Mouse (Mus musculus) heart, embryonic 11.5 days (tissue): ENCODE measurements at regions not wholly inside any gene's neighbourhood (a gene's known extent, or its start where the extent isn't known, plus 50 kb on each side); places are given as distances from the start of the nearest gene placed in this dataset.
"Not testable (repeated sequence)": the region's sequence is repeated elsewhere in the genome, so short reads cannot be mapped to it uniquely, and the experiment has no call there.

Experiments
- ATAC-seq: fragments of 200-750 bp; cut with Nextera tagmentation; replicated peaks from 2 replicates; pipeline ENCODE4 v1.8.0; 2017; ENCODE audit warnings: moderate library complexity; ENCODE audit not compliant: insufficient number of reproducible peaks, low FRiP score, low TSS enrichment
- H3K27ac ChIP-seq: fragments of 300-500 bp; sonication (generic); 2 replicates; pipeline ENCODE4 v1.5.1; 2014; ENCODE audit warnings: mild to moderate bottlenecking, low read depth, low read length
- H3K27me3 ChIP-seq: fragments of 300-500 bp; sonication (generic); 2 replicates; pipeline ENCODE4 v1.6.1; 2014; ENCODE audit warnings: mild to moderate bottlenecking, low read length, mixed read lengths; ENCODE audit not compliant: control insufficient read depth, insufficient read depth
- H3K36me3 ChIP-seq: fragments of 300-500 bp; sonication (generic); 2 replicates; pipeline ENCODE4 v1.6.1; 2014; ENCODE audit warnings: mild to moderate bottlenecking, low read length, moderate library complexity, mixed read lengths; ENCODE audit not compliant: control insufficient read depth, insufficient read depth
- H3K4me1 ChIP-seq: fragments of 300-500 bp; sonication (generic); 2 replicates; pipeline ENCODE4 v1.6.1; 2014; ENCODE audit warnings: low read length; ENCODE audit not compliant: control insufficient read depth, insufficient read depth
- H3K4me2 ChIP-seq: fragments of 300-500 bp; sonication (generic); 2 replicates; pipeline ENCODE4 v1.6.1; 2014; ENCODE audit warnings: mild to moderate bottlenecking, moderate library complexity
- H3K4me3 ChIP-seq: fragments of 300-500 bp; sonication (generic); 2 replicates; pipeline ENCODE4 v1.5.1; 2014; ENCODE audit warnings: low read depth, low read length
- H3K9ac ChIP-seq: fragments of 300-500 bp; sonication (generic); 2 replicates; pipeline ENCODE4 v1.6.1; 2014; ENCODE audit warnings: mild to moderate bottlenecking, low read depth, low read length, moderate library complexity
- H3K9me3 ChIP-seq: fragments of 300-500 bp; sonication (generic); replicated peaks from 2 replicates; pipeline ENCODE4 v1.6.1; 2016; ENCODE audit warnings: low read length; ENCODE audit not compliant: control insufficient read depth
- WGBS: fragments of 180-500 bp; shearing (Covaris S2); extraction: QIAGEN DNeasy Blood & Tissue Kit; methylation state at CpG from one replicate; pipeline ENCODE4 v1.1.7; 2014; ENCODE audit not compliant: insufficient replicate concordance; 5-methylcytosine and 5-hydroxymethylcytosine counted together

DNA sequence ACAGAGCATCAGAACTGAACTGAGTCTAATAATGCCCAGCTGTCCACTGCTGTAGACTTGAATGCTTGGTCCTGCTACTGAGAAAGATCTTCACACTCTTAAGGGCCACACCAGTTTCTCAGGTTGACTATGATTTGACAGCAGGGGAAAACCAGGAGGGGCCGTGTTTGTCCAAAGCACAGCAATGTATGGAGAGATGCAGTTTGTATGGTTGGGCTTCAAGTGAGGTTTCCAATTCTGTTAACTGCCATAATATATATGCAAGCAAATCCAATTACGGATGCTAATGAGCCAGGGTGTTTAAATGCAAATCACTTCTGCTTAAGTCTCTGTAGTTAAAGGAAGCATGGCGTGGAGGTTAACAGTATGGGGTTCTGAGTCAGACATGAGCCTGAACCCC lies 157.2 kb upstream of the 1700056E22Rik start:
- ATAC-seq, result no peak
- Histone ChIP-seq H3K4me2 (no peak overlapping the region), H3K9ac (no peak overlapping the region), H3K4me3 (no peak overlapping the region), H3K36me3 (no peaks in the 10 kb centered on the region), H3K27me3 (no peaks in the 10 kb centered on the region), H3K27ac (no peak overlapping the region), H3K4me1 (peaks cover 5% of the 10 kb centered on the region), H3K9me3 (no peaks in the 10 kb centered on the region)
- WGBS, result 73% methylated on average over 3 of the region's 3 CpGs

DNA sequence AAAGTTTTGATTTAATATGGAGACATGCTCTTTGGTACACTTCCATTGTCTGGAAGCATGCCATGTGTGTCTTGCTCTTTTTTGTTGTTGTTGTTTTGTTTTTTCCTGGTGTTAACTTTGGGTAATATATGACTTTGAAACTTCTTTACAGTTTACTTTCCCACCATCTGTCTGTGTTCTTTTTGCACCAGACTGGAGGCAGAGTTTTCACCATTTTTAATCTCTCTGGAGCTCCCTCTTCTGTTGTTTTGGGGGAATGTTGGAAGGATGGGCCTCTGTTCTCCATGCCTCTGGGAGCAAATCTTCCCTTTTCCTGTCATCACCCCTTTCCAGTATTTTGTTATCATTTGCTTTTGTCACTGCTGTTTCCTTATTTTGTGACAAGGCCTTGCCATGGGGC lies 153.5 kb upstream of the 1700056E22Rik start:
- H3K9me3 ChIP-seq, result no peaks in the 10 kb centered on the region
- H3K27ac ChIP-seq, result no peak overlapping the region
- H3K36me3 ChIP-seq, result no peaks in the 10 kb centered on the region
- H3K27me3 ChIP-seq, result no peaks in the 10 kb centered on the region
- H3K4me3 ChIP-seq, result no peak overlapping the region
- no peak overlapping the region for H3K9ac ChIP-seq
- H3K4me1 ChIP-seq, result no peaks in the 10 kb centered on the region
- no peak overlapping the region for H3K4me2 ChIP-seq
- no peak for ATAC-seq

DNA sequence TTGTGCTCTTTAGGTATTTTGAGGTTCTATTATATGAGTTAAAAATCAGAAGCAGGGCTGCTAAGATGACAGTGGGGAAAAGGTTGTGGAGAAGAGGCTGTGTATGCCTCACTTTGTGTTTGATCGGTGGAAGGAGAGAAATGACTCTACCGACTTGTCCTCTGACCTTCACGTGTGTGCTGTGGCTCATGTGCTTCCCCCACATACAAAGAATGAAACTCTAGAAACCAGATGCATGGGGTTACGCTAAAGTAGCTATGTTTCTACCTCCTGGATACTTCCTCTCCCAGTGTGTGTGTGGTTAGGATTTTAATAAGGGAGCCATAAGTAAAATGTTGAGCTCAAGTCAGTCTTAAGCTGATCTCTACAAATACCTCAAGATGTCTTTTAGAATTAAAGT lies 148.1 kb upstream of the 1700056E22Rik start:
- H3K27ac ChIP-seq, result no peak overlapping the region
- no peak for ATAC-seq
- no peaks in the 10 kb centered on the region for H3K27me3 ChIP-seq
- H3K9me3 ChIP-seq, result no peaks in the 10 kb centered on the region
- 87% methylated on average over 4 of the region's 4 CpGs for WGBS
- H3K36me3 ChIP-seq, result no peaks in the 10 kb centered on the region
- no peak overlapping the region for H3K9ac ChIP-seq
- no peak overlapping the region for H3K4me2 ChIP-seq
- no peak overlapping the region for H3K4me3 ChIP-seq
- no peaks in the 10 kb centered on the region for H3K4me1 ChIP-seq

- not testable (repeated sequence) for H3K9ac ChIP-seq, H3K4me3 ChIP-seq, H3K4me2 ChIP-seq, H3K9me3 ChIP-seq, ATAC-seq, H3K27ac ChIP-seq, H3K27me3 ChIP-seq, H3K36me3 ChIP-seq
- H3K4me1 ChIP-seq, result peaks cover 18% of the 10 kb centered on the region
- 68% methylated on average over 1 of the region's 1 CpGs for WGBS
These were observed 140.3 kb upstream of the 1700056E22Rik start for GRCm38 (mm10) chr1:184174416-184174815.

DNA sequence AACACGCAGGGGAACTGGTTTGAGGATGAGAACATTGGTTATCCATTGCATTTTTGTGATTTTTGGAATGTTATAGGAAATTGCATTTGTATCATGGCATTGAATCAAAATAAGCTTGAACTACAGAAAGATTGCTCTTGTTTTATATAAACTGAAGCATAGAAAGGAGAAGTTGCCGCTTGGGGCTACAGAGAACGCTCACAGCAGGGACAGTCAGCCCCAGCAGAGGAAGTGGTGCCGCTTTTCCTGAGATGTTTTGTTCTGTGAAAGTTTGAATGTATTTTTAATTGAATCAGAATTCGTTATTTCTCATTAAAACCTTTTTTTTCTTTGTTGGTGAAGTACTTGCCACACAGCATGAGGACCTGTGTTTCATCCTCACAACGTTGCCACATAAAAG lies 139.6 kb upstream of the 1700056E22Rik start:
- no peak for ATAC-seq
- 75% methylated on average over 6 of the region's 6 CpGs for WGBS
- no peak overlapping the region for H3K9ac ChIP-seq
- H3K4me1 ChIP-seq, result peaks cover 20% of the 10 kb centered on the region
- H3K4me3 ChIP-seq, result no peak overlapping the region
- H3K36me3 ChIP-seq, result no peaks in the 10 kb centered on the region
- H3K27ac ChIP-seq, result no peak overlapping the region
- H3K4me2 ChIP-seq, result no peak overlapping the region
- H3K27me3 ChIP-seq, result no peaks in the 10 kb centered on the region
- H3K9me3 ChIP-seq, result no peaks in the 10 kb centered on the region

DNA sequence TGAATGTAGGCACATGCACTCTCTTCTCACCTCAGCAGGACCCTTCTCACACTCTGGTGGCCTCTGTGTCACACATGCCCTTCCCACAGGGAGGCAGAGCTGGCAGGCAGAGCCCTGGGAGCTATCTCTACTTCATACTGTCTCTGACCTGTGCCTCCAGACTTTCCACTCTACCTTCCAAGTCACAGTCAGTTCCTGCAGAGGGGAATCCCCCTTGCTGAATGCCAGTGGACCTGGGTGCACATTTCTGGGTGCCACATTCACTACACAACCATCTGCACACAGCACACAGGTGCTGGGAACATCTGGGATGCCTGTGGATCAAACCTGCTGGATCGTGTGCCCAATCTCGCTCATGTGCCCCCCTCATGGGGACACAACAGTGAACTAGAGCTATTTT lies 138.9 kb upstream of the 1700056E22Rik start:
- Histone ChIP-seq H3K36me3 (no peaks in the 10 kb centered on the region), H3K4me2 (no peak overlapping the region), H3K9ac (no peak overlapping the region), H3K4me3 (no peak overlapping the region), H3K27ac (no peak overlapping the region), H3K4me1 (peaks cover 20% of the 10 kb centered on the region), H3K27me3 (no peaks in the 10 kb centered on the region), H3K9me3 (no peaks in the 10 kb centered on the region)
- 79% methylated on average over 2 of the region's 2 CpGs for WGBS
- no peak for ATAC-seq

- Histone ChIP-seq H3K27ac (peak overlapping the region; percentile 86), H3K4me3 (no peak overlapping the region), H3K36me3 (no peaks in the 10 kb centered on the region), H3K9me3 (no peaks in the 10 kb centered on the region), H3K4me1 (peaks cover 20% of the 10 kb centered on the region), H3K4me2 (peak overlapping the region; percentile 29), H3K9ac (no peak overlapping the region), H3K27me3 (no peaks in the 10 kb centered on the region)
- peak; percentile 61; the same call in 1 of the 2 replicates for ATAC-seq
- 34% methylated on average over 7 of the region's 7 CpGs for WGBS
These were observed 137.5 kb upstream of the 1700056E22Rik start for GRCm38 (mm10) chr1:184171601-184172000.

GRCm38 (mm10) chr1:184170926-184171325 lies 136.8 kb upstream of the 1700056E22Rik start:
- Histone ChIP-seq H3K27ac (peak overlapping the region; percentile 86), H3K4me3 (no peak overlapping the region), H3K27me3 (no peaks in the 10 kb centered on the region), H3K36me3 (no peaks in the 10 kb centered on the region), H3K9me3 (no peaks in the 10 kb centered on the region), H3K4me2 (peak overlapping the region; percentile 29; the same call in 1 of the 2 replicates), H3K4me1 (peaks cover 20% of the 10 kb centered on the region), H3K9ac (no peak overlapping the region)
- 39% methylated on average over 3 of the region's 3 CpGs for WGBS
- ATAC-seq, result peak; percentile 76

DNA sequence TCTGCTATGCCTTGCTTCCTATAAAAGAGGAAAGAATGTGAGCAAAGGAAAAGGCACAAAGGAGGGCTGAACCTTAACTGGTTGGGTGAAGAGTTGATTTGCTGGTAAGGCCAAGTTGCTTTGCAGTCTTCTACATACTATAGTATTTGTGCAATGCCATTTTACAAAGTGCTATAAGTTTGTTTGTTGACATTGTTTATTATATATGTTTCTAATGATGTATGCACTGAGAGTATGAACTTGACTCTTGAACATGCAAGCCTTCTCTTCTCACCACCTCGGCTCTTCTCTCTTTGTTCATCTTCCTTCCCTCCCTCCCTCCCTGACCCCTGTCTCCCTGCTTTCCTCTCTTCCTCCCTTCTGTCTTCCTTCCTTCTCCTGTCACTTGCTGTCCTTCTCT lies 135.9 kb upstream of the 1700056E22Rik start:
- Histone ChIP-seq H3K4me3 (no peak overlapping the region), H3K4me1 (peaks cover 20% of the 10 kb centered on the region), H3K9me3 (no peaks in the 10 kb centered on the region), H3K36me3 (no peaks in the 10 kb centered on the region), H3K27ac (no peak overlapping the region), H3K27me3 (no peaks in the 10 kb centered on the region), H3K4me2 (no peak overlapping the region), H3K9ac (no peak overlapping the region)
- no peak for ATAC-seq
- WGBS, result 80% methylated on average over 1 of the region's 1 CpGs
